Mouse (Mus musculus) ES-Bruce4 (cell line): ENCODE data around the gene Gjb5. TPM values are rescaled to one million over a fixed set of nuclear protein-coding genes. Genes with fewer than 3 reads are reported as not detected.
A peak's percentile ranks its signal among the peaks of the same experiment; 100 is the strongest.

Source experiments
- H3K27ac ChIP-seq: 2 replicates; pipeline ENCODE4 v1.5.1; 2012; ENCODE audit warnings: low read length, inconsistent platforms; ENCODE audit not compliant: insufficient read depth
- H3K27me3 ChIP-seq: 2 replicates; pipeline ENCODE4 v1.6.1; 2012; ENCODE audit warnings: mild to moderate bottlenecking, low read length, inconsistent platforms; ENCODE audit not compliant: control insufficient read depth, poor library complexity, insufficient read depth, severe bottlenecking
- H3K36me3 ChIP-seq: 2 replicates; pipeline ENCODE4 v1.6.1; 2012; ENCODE audit warnings: inconsistent platforms, mild to moderate bottlenecking, low read length, moderate library complexity; ENCODE audit not compliant: control insufficient read depth, poor library complexity, insufficient read depth, severe bottlenecking
- H3K4me1 ChIP-seq: one replicate; pipeline ENCODE4 v1.8.1; 2011; ENCODE audit warnings: low read length; ENCODE audit not compliant: control insufficient read depth, insufficient read depth
- H3K4me3 ChIP-seq: 2 replicates; pipeline ENCODE4 v1.5.1; 2011; ENCODE audit warnings: low read depth, mild to moderate bottlenecking, low read length
- H3K9ac ChIP-seq: 2 replicates; pipeline ENCODE4 v1.6.1; 2012; ENCODE audit warnings: low read depth, mild to moderate bottlenecking, inconsistent platforms; ENCODE audit not compliant: poor library complexity, severe bottlenecking
- H3K9me3 ChIP-seq: replicated peaks from 2 replicates; pipeline ENCODE4 v1.6.1; 2012; ENCODE audit warnings: mild to moderate bottlenecking, low read length, inconsistent platforms; ENCODE audit not compliant: control insufficient read depth, poor library complexity, insufficient read depth, severe bottlenecking
- CTCF ChIP-seq: IDR thresholded peaks from one replicate; pipeline ENCODE4 v1.8.1; 2011; ENCODE audit warnings: low read depth, low read length
- EP300 ChIP-seq: IDR thresholded peaks from 2 replicates; pipeline ENCODE4 v1.6.1; 2011; ENCODE audit warnings: low read depth, low read length; ENCODE audit not compliant: insufficient read depth
- POLR2A ChIP-seq: IDR thresholded peaks from one replicate; pipeline ENCODE4 v1.8.1; 2011; ENCODE audit warnings: low read length; ENCODE audit not compliant: insufficient read depth
- polyA plus RNA-seq: library from polyadenylated mRNA; stranded (reverse); fragments of >200 nt; gene quantifications from 2 replicates; pipeline ENCODE4 v1.2.4, GENCODE M21; 2011; ENCODE audit warnings: low read depth; ENCODE audit not compliant: missing spikeins, insufficient read depth, insufficient read length

Gene Gjb5
- polyA plus RNA-seq, 1 experiment = 15.9 TPM

GRCm38 (mm10) chr4:127324296-127324695, 33.7 kb downstream of the Gjb5 start:
- H3K4me1 ChIP-seq = peaks cover 5% of the 10 kb centered on the region
- peaks cover 15% of the 10 kb centered on the region for H3K36me3 ChIP-seq
- TF ChIP-seq CTCF (no peak), EP300 (no peak), POLR2A (no peak)
- no peaks in the 10 kb centered on the region for H3K27me3 ChIP-seq
- H3K9ac ChIP-seq = peak overlapping the region; percentile 2; the same call in 1 of the 2 replicates
- H3K9me3 ChIP-seq = no peaks in the 10 kb centered on the region
- peak overlapping the region; percentile 1; the same call in 1 of the 2 replicates for H3K27ac ChIP-seq
- peak overlapping the region; percentile 27 for H3K4me3 ChIP-seq

- H3K9me3 ChIP-seq = no peaks in the 10 kb centered on the region
- H3K27me3 ChIP-seq = no peaks in the 10 kb centered on the region
- no peak overlapping the region for H3K4me3 ChIP-seq
- H3K36me3 ChIP-seq = peaks cover 15% of the 10 kb centered on the region
- peak overlapping the region; percentile 2; the same call in 1 of the 2 replicates for H3K9ac ChIP-seq
- H3K4me1 ChIP-seq = peaks cover 5% of the 10 kb centered on the region
- no peak for TF ChIP-seq POLR2A
- TF ChIP-seq CTCF = no peak
- TF ChIP-seq EP300 = no peak
- H3K27ac ChIP-seq = no peak overlapping the region
These were observed 34.3 kb downstream of the Gjb5 start for GRCm38 (mm10) chr4:127323651-127324050.

GRCm38 (mm10) chr4:127319613-127320012, 38.4 kb downstream of the Gjb5 start:
- TF ChIP-seq POLR2A (no peak), EP300 (no peak), CTCF (peak; percentile 70)
- H3K4me1 ChIP-seq = peaks cover 5% of the 10 kb centered on the region
- H3K27me3 ChIP-seq = no peaks in the 10 kb centered on the region
- no peaks in the 10 kb centered on the region for H3K36me3 ChIP-seq
- no peak overlapping the region for H3K4me3 ChIP-seq
- no peaks in the 10 kb centered on the region for H3K9me3 ChIP-seq
- no peak overlapping the region for H3K9ac ChIP-seq
- H3K27ac ChIP-seq = no peak overlapping the region

GRCm38 (mm10) chr4:127317143-127317542, 40.8 kb downstream of the Gjb5 start:
- Histone ChIP-seq H3K9ac (no peak overlapping the region), H3K36me3 (no peaks in the 10 kb centered on the region)

GRCm38 (mm10) chr4:127315753-127316152, 42.2 kb downstream of the Gjb5 start:
- Histone ChIP-seq H3K9me3 (no peaks in the 10 kb centered on the region), H3K27me3 (no peaks in the 10 kb centered on the region), H3K9ac (no peak overlapping the region)

More at GRCm38 (mm10) chr4:127317143-127317542, 40.8 kb downstream of the Gjb5 start:
- Histone ChIP-seq H3K4me1 (no peaks in the 10 kb centered on the region), H3K9me3 (no peaks in the 10 kb centered on the region), H3K27me3 (no peaks in the 10 kb centered on the region), H3K4me3 (no peak overlapping the region), H3K27ac (no peak overlapping the region)
- TF ChIP-seq EP300 (no peak), CTCF (peak; percentile 0)

GRCm38 (mm10) chr4:127314585-127314984, 43.4 kb downstream of the Gjb5 start:
- H3K9ac ChIP-seq = no peak overlapping the region
- no peaks in the 10 kb centered on the region for H3K9me3 ChIP-seq
- no peak overlapping the region for H3K4me3 ChIP-seq
- no peak overlapping the region for H3K27ac ChIP-seq
- no peaks in the 10 kb centered on the region for H3K4me1 ChIP-seq
- no peaks in the 10 kb centered on the region for H3K36me3 ChIP-seq
- TF ChIP-seq POLR2A = no peak
- TF ChIP-seq CTCF = no peak
- TF ChIP-seq EP300 = no peak
- no peaks in the 10 kb centered on the region for H3K27me3 ChIP-seq

More at GRCm38 (mm10) chr4:127315753-127316152, 42.2 kb downstream of the Gjb5 start:
- H3K4me3 ChIP-seq = no peak overlapping the region
- TF ChIP-seq EP300 (no peak), CTCF (no peak), POLR2A (no peak)
- no peaks in the 10 kb centered on the region for H3K36me3 ChIP-seq
- no peaks in the 10 kb centered on the region for H3K4me1 ChIP-seq
- H3K27ac ChIP-seq = no peak overlapping the region
